ENCODE assay signal across 22 mouse cellular contexts in genomic region chr4:36490255-36490654, GRCm38 (mm10).
DNase-seq lines count a peak whose midpoint lies in the region; ATAC-seq and TF ChIP-seq lines count a peak whose summit lies in the region.
"Had no signal": no experiment of that assay in that cellular context is flagged by ENCODE, and none has a peak within 500 bp of the region (broad histone marks: within the 10 kb centered on the region; RNA-seq: fewer than 3 reads in every experiment).

No protein-coding gene starts in this region.

- no peak overlapping the region for H3K4me2 ChIP-seq in hindbrain, postnatal 0 days (ENCODE audit: low read depth, low read length)
- H3K4me2 ChIP-seq in lung, embryonic 14.5 days: no peak overlapping the region
- H3K4me2 ChIP-seq: embryonic facial prominence, embryonic 15.5 days; heart, embryonic 12.5 days; hindbrain, embryonic 15.5 days had no signal

- ATAC-seq in hindbrain, postnatal 0 days: no peak
- no peak for ATAC-seq in lung, embryonic 14.5 days (ENCODE audit: insufficient read depth)
- ATAC-seq: CD4-positive, CD25-positive, alpha-beta regulatory T cell, adult 4 months; forebrain, embryonic 14.5 days; inflammation-experienced regulatory T-cells, adult 6 months had no signal

- H3K27me3 ChIP-seq in hindbrain, postnatal 0 days (ENCODE audit: insufficient read depth, low read length): no peaks in the 10 kb centered on the region
- no peaks in the 10 kb centered on the region for H3K27me3 ChIP-seq in hindbrain, embryonic 10.5 days (ENCODE audit: insufficient read depth, poor library complexity, severe bottlenecking)
- H3K27me3 ChIP-seq in lung, embryonic 14.5 days (ENCODE audit: insufficient read depth, low read length): no peaks in the 10 kb centered on the region
- no peaks in the 10 kb centered on the region for H3K27me3 ChIP-seq in MEL (ENCODE audit: control insufficient read depth in 1 of 2, insufficient read depth in 2 of 2, low read length in 2 of 2)
- H3K27me3 ChIP-seq: embryonic facial prominence, embryonic 15.5 days; heart, embryonic 12.5 days; hindbrain, embryonic 15.5 days had no signal

- TF ChIP-seq RAD21 in MEL (IDR thresholded peaks at IDR 0.05; ENCODE audit: low read depth, low read length): peak; percentile 31

- 84% methylated on average over 1 of the region's 1 CpGs for WGBS in hindbrain, postnatal 0 days
- WGBS in hindbrain, embryonic 10.5 days: 74% methylated on average over 1 of the region's 1 CpGs
- 54% methylated on average over 1 of the region's 1 CpGs for WGBS in lung, embryonic 14.5 days

- no peaks in the 10 kb centered on the region for H3K79me2 ChIP-seq in MEL (ENCODE audit: control insufficient read depth, insufficient read depth, low read length, poor library complexity)

- no peak overlapping the region for H3K27ac ChIP-seq in hindbrain, postnatal 0 days
- no peak overlapping the region for H3K27ac ChIP-seq in hindbrain, embryonic 10.5 days
- H3K27ac ChIP-seq in lung, embryonic 14.5 days (ENCODE audit: low read depth): no peak overlapping the region
- H3K27ac ChIP-seq in MEL (ENCODE audit: control insufficient read depth, low read depth, low read length): no peak overlapping the region
- H3K27ac ChIP-seq: embryonic facial prominence, embryonic 15.5 days; forebrain, embryonic 10.5 days; hindbrain, embryonic 15.5 days had no signal

- TF ChIP-seq CTCF in hindbrain, postnatal 0 days (IDR thresholded peaks at IDR 0.05; ENCODE audit: low read depth): peak; percentile 29; the same call in 1 of the 2 replicates
- peak; percentile 2; the same call in 1 of the 2 replicates for TF ChIP-seq CTCF in lung, embryonic 14.5 days (IDR thresholded peaks at IDR 0.05; ENCODE audit: low read depth)
- peak in 1 of 3 experiments; percentile 14; a peak in 1 of 6 replicates for TF ChIP-seq CTCF in MEL (IDR thresholded peaks at IDR 0.05 in 2 of 3, conservative IDR thresholded peaks at IDR 0.05 in 1 of 3; ENCODE audit: control insufficient read depth in 1 of 3, insufficient read depth in 1 of 3, low read depth in 2 of 3, low read length in 3 of 3, poor library complexity in 1 of 3, severe bottlenecking in 1 of 3)

- H3K4me1 ChIP-seq in hindbrain, postnatal 0 days (ENCODE audit: insufficient read depth, low read length): no peaks in the 10 kb centered on the region
- H3K4me1 ChIP-seq in hindbrain, embryonic 10.5 days (replicated peaks): no peaks in the 10 kb centered on the region
- H3K4me1 ChIP-seq in lung, embryonic 14.5 days (ENCODE audit: insufficient read depth): no peaks in the 10 kb centered on the region
- H3K4me1 ChIP-seq in MEL (ENCODE audit: control insufficient read depth in 1 of 2, insufficient read depth in 2 of 2, low read length in 2 of 2): no peaks in the 10 kb centered on the region
- H3K4me1 ChIP-seq: embryonic facial prominence, embryonic 15.5 days; forebrain, embryonic 10.5 days; heart, embryonic 12.5 days; hindbrain, embryonic 15.5 days had no signal

- no peaks in the 10 kb centered on the region for H3K36me3 ChIP-seq in hindbrain, postnatal 0 days (ENCODE audit: insufficient read depth, low read length)
- H3K36me3 ChIP-seq in hindbrain, embryonic 10.5 days: no peaks in the 10 kb centered on the region
- no peaks in the 10 kb centered on the region for H3K36me3 ChIP-seq in lung, embryonic 14.5 days (ENCODE audit: insufficient read depth)
- H3K36me3 ChIP-seq in MEL (ENCODE audit: control insufficient read depth in 1 of 2, insufficient read depth in 2 of 2, low read length in 2 of 2): no peaks in the 10 kb centered on the region
- H3K36me3 ChIP-seq: embryonic facial prominence, embryonic 15.5 days; forebrain, embryonic 10.5 days; G1E; heart, embryonic 12.5 days; hindbrain, embryonic 15.5 days had no signal

- no peaks in the 10 kb centered on the region for H3K9me3 ChIP-seq in hindbrain, postnatal 0 days (ENCODE audit: low read length)
- H3K9me3 ChIP-seq in hindbrain, embryonic 10.5 days: no peaks in the 10 kb centered on the region
- H3K9me3 ChIP-seq in lung, embryonic 14.5 days (ENCODE audit: low read depth, low read length): no peaks in the 10 kb centered on the region
- no peaks in the 10 kb centered on the region for H3K9me3 ChIP-seq in MEL (replicated peaks; ENCODE audit: insufficient read depth, low read length)
- H3K9me3 ChIP-seq: embryonic facial prominence, embryonic 15.5 days; forebrain, embryonic 10.5 days; G1E; heart, embryonic 12.5 days; hindbrain, embryonic 15.5 days had no signal

- no peak overlapping the region for H3K9ac ChIP-seq in hindbrain, postnatal 0 days (replicated peaks; ENCODE audit: low read length)
- no peak overlapping the region for H3K9ac ChIP-seq in lung, embryonic 14.5 days
- H3K9ac ChIP-seq in MEL (ENCODE audit: control insufficient read depth, low read depth, low read length, poor library complexity, severe bottlenecking): no peak overlapping the region
- H3K9ac ChIP-seq: embryonic facial prominence, embryonic 15.5 days; heart, embryonic 12.5 days; hindbrain, embryonic 15.5 days had no signal

- DNase-seq in hindbrain, postnatal 0 days (ENCODE audit: low spot score): peak; percentile 20
- DNase-seq in hindbrain, embryonic 10.5 days (ENCODE audit: low spot score): no peak
- DNase-seq in lung, embryonic 14.5 days: peak; percentile 34
- DNase-seq in lung, adult 18-20 months: no peak
- peak; percentile 1 for DNase-seq in MEL (ENCODE audit: low read depth, low spot score)
- DNase-seq in thymus, adult 18-20 months: no peak
- DNase-seq: adrenal gland, postnatal 14 days; B cell, adult 2 months; cerebellum, adult 11-12 months; cerebellum, adult 9-10 months; cerebellum, postnatal 25 days; gastrocnemius, postnatal 10 days; heart, adult 18-20 months had no signal

- no peak overlapping the region for H3K4me3 ChIP-seq in hindbrain, postnatal 0 days (ENCODE audit: low read length)
- no peak overlapping the region for H3K4me3 ChIP-seq in hindbrain, embryonic 10.5 days
- H3K4me3 ChIP-seq in lung, embryonic 14.5 days (ENCODE audit: low read depth, low read length): no peak overlapping the region
- H3K4me3 ChIP-seq in MEL (ENCODE audit: control insufficient read depth in 1 of 2, insufficient read depth in 1 of 2, low read depth in 2 of 2, low read length in 2 of 2): no peak overlapping the region
- H3K4me3 ChIP-seq: embryonic facial prominence, embryonic 15.5 days; erythroblast, embryonic 14.5 days; forebrain, embryonic 10.5 days; heart, embryonic 12.5 days; hindbrain, embryonic 15.5 days had no signal

- no peak for TF ChIP-seq EP300 in MEL (IDR thresholded peaks at IDR 0.05; ENCODE audit: low read depth in 1 of 2, low read length in 2 of 2)

- no peak for TF ChIP-seq POLR2A in MEL (IDR thresholded peaks at IDR 0.05; ENCODE audit: control insufficient read depth in 1 of 2, insufficient read depth in 1 of 2, low read depth in 1 of 2, low read length in 2 of 2, poor library complexity in 1 of 2)

TF ChIP-seq in MEL, 35 proteins besides CTCF, POLR2A, EP300 and RAD21:
- TF ChIP-seq SMC3 (IDR thresholded peaks at IDR 0.05; ENCODE audit: low read depth, low read length): peak; percentile 40
- no peak for TF ChIP-seq KAT2A (conservative IDR thresholded peaks at IDR 0.05; ENCODE audit: low read depth, low read length)
- 0 out of 2 replicates have a peak, but pooled peaks have one; percentile 9 for TF ChIP-seq ZC3H11A (IDR thresholded peaks at IDR 0.05; ENCODE audit: low read depth, low read length)

Comparison
In these comparisons a context has a peak if more than half of its experiments do, and no peak if none do; other contexts are left out.
1. DNase-seq: peak in hindbrain, postnatal 0 days (single experiment), lung, embryonic 14.5 days (single experiment) and MEL (single experiment); none in hindbrain, embryonic 10.5 days (single experiment), lung, adult 18-20 months (0 of 2) and thymus, adult 18-20 months (0 of 2).